Mouse (Mus musculus) lung, embryonic 16.5 days (tissue): ENCODE results near the gene Hoxc5. TPM values are rescaled to one million over a fixed set of nuclear protein-coding genes. Genes with fewer than 3 reads are reported as not detected.

ENCODE experiments used
- ATAC-seq: fragments of 200-750 bp; cut with Nextera tagmentation; 2 replicates; pipeline ENCODE4 v1.8.0; 2017; ENCODE audit warnings: low read depth, mild to moderate bottlenecking, moderate library complexity
- H3K27ac ChIP-seq: fragments of 300-500 bp; sonication (generic); 2 replicates; pipeline ENCODE4 v1.5.1; 2014; ENCODE audit warnings: mild to moderate bottlenecking, control low read depth, low read length
- H3K27me3 ChIP-seq: fragments of 300-500 bp; sonication (generic); 2 replicates; pipeline ENCODE4 v1.6.1; 2014; ENCODE audit warnings: low read depth, low read length, mixed read lengths; ENCODE audit not compliant: control insufficient read depth, insufficient read depth
- H3K36me3 ChIP-seq: fragments of 300-500 bp; sonication (generic); 2 replicates; pipeline ENCODE4 v1.6.1; 2014; ENCODE audit warnings: low read length; ENCODE audit not compliant: control insufficient read depth, insufficient read depth
- H3K4me1 ChIP-seq: fragments of 300-500 bp; sonication (generic); replicated peaks from 2 replicates; pipeline ENCODE4 v1.6.1; 2014; ENCODE audit warnings: low read length, mixed read lengths; ENCODE audit not compliant: control insufficient read depth, insufficient read depth
- H3K4me2 ChIP-seq: fragments of 300-500 bp; sonication (generic); 2 replicates; pipeline ENCODE4 v1.6.1; 2014; ENCODE audit warnings: low read depth, low read length, control low read depth
- H3K4me3 ChIP-seq: fragments of 300-500 bp; sonication (generic); 2 replicates; pipeline ENCODE4 v1.5.1; 2014; ENCODE audit warnings: mild to moderate bottlenecking, low read length, control low read depth
- H3K9ac ChIP-seq: fragments of 300-500 bp; sonication (generic); 2 replicates; pipeline ENCODE4 v1.6.1; 2014; ENCODE audit warnings: low read length, control low read depth
- H3K9me3 ChIP-seq: fragments of 300-500 bp; sonication (generic); 2 replicates; pipeline ENCODE4 v1.6.1; 2016; ENCODE audit warnings: low read length; ENCODE audit not compliant: control insufficient read depth
- WGBS: fragments of 180-500 bp; shearing (Covaris S2); extraction: QIAGEN DNeasy Blood & Tissue Kit; methylation state at CpG from one replicate; pipeline ENCODE4 v1.1.7; 2014; 5-methylcytosine and 5-hydroxymethylcytosine counted together
- polyA plus RNA-seq: library from polyadenylated mRNA; unstranded; fragments of >200 nt; fragmentation: Nextera tagmentation; extraction: Ambion mirVana; gene quantifications from 2 replicates; pipeline ENCODE4 v1.2.1, GENCODE M21; 2015

The Hoxc5 gene
- polyA plus RNA-seq, 1 experiment from 2014 or later, result 0.31 TPM

DNA sequence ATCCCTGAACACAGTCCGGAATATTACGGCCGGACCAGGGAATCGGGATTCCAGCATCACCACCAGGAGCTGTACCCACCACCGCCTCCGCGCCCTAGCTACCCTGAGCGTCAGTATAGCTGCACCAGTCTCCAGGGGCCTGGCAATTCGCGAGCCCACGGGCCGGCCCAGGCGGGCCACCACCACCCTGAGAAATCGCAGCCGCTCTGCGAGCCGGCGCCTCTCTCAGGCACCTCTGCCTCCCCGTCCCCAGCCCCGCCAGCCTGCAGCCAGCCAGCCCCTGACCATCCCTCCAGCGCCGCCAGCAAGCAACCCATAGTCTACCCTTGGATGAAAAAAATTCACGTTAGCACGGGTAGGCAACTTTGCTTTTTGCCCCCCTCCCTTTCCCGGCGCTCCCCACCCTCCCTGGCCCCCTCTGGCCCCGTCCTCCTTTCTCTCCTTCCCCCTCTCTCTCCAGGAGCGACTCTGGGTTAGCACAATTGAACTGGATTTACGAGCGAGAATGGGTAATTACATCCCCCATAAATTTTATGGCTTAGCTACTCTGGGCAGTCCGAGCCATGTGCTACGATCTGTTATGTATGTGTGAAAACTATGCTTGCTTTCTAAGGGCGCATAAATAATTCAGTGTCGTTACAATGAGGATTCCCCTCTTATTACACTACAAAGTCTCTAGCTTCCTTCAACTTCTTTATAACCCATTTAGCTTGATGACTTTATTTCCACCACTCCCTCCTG lies 67.7 kb downstream of the Hoxc5 start:
- Histone ChIP-seq H3K36me3 (no peaks in the 10 kb centered on the region), H3K4me1 (0 out of 2 replicates have a peak, but pooled peaks cover 2% of the 10 kb centered on the region), H3K9ac (peak overlapping the region; percentile 57), H3K27me3 (peaks cover 93% of the 10 kb centered on the region), H3K4me3 (peak overlapping the region; percentile 52), H3K9me3 (no peaks in the 10 kb centered on the region), H3K4me2 (peak overlapping the region; percentile 67), H3K27ac (no peak overlapping the region)
- 0 out of 2 replicates have a peak, but pooled peaks have one; percentile 43 for ATAC-seq
- under 1% methylated on average over 34 of the region's 34 CpGs for WGBS

DNA sequence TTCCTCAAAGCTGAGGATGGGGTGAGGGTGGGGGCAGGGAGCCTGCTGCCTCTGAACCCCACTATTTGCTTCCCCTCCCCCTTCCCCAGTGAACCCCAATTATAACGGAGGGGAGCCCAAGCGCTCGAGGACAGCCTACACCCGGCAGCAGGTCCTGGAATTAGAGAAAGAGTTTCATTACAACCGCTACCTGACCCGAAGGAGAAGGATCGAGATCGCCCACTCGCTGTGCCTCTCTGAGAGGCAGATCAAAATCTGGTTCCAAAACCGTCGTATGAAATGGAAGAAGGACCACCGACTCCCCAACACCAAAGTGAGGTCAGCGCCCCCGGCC lies 68.3 kb downstream of the Hoxc5 start:
- Histone ChIP-seq H3K4me1 (peaks cover 3% of the 10 kb centered on the region; the same call in 1 of the 2 replicates), H3K9ac (no peak overlapping the region), H3K4me2 (peak overlapping the region; percentile 67)

DNA sequence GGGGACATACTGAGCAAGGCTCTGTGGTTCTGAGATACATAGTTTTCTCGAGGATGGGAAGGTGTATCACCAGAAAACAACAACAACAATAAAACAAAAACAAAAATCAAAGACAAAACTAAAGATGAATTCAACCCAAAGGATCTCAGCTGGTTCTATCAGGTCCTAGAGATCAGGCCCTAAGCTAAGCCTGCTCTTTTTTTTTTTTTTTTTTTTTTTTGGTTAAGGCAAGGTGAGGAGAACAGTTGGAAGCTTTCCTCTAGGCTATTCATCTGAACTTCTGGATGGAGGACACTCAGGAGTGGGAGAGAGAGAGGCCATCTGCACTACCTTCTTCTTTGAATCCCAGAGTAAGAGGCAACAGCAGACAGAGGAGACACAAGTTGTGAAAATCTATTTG lies 70.3 kb downstream of the Hoxc5 start:
- Histone ChIP-seq H3K4me1 (peaks cover 5% of the 10 kb centered on the region; the same call in 1 of the 2 replicates), H3K27me3 (peaks cover 93% of the 10 kb centered on the region)

More for the DNA sequence above, 68.3 kb downstream of the Hoxc5 start:
- Histone ChIP-seq H3K27ac (no peak overlapping the region), H3K9me3 (no peaks in the 10 kb centered on the region), H3K4me3 (peak overlapping the region; percentile 52), H3K27me3 (peaks cover 93% of the 10 kb centered on the region), H3K36me3 (no peaks in the 10 kb centered on the region)
- ATAC-seq, result no peak
- 2% methylated on average over 14 of the region's 14 CpGs for WGBS

DNA sequence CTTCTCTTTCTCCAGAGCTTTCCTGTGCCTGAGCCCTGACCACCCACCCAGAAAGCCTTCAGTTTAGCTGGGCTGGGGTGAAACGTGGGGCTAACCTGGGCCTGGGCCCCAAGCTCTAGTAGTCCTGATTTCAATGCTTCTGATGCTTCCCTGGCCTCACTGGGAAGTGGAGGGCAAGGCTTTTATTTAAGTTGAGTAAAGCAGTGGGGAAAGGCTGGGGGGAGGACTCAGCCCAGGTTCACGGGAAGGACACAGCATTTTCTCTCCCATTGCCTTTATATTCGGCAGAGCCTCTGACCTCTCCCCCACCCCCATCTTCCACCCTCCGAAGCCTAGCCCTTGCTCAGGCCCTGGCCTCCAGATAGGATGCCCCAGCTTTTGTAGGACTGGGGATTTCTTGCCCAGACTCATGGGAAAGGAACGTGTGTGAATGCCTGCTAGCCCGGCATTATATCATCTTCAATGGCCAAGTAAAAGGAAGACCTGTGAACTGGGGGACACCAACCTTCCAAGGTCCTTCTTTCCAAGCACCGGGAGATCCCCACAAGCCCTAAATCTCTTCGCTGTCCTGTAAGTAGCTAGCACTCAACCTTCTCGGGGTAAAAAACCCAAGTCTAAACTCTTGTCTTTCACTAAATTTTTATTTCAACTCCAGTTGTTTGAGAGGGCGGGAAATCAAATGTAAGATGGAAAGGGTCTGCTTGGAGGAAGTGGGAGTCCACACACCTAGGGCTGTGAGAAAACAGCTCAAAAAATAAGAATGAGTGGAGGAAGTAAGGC lies 71.6 kb downstream of the Hoxc5 start:
- ATAC-seq, result no peak
- no peak overlapping the region for H3K9ac ChIP-seq
- H3K4me2 ChIP-seq, result no peak overlapping the region
- no peak overlapping the region for H3K4me3 ChIP-seq
- no peaks in the 10 kb centered on the region for H3K9me3 ChIP-seq
- H3K27ac ChIP-seq, result no peak overlapping the region
- peaks cover 5% of the 10 kb centered on the region; the same call in 1 of the 2 replicates for H3K4me1 ChIP-seq
- H3K27me3 ChIP-seq, result peaks cover 90% of the 10 kb centered on the region
- 37% methylated on average over 10 of the region's 10 CpGs for WGBS
- H3K36me3 ChIP-seq, result no peaks in the 10 kb centered on the region

More for the DNA sequence above, 70.3 kb downstream of the Hoxc5 start:
- Histone ChIP-seq H3K9me3 (no peaks in the 10 kb centered on the region), H3K36me3 (no peaks in the 10 kb centered on the region), H3K9ac (no peak overlapping the region), H3K4me2 (no peak overlapping the region), H3K27ac (no peak overlapping the region), H3K4me3 (no peak overlapping the region)
- 33% methylated on average over 1 of the region's 1 CpGs for WGBS
- no peak for ATAC-seq

DNA sequence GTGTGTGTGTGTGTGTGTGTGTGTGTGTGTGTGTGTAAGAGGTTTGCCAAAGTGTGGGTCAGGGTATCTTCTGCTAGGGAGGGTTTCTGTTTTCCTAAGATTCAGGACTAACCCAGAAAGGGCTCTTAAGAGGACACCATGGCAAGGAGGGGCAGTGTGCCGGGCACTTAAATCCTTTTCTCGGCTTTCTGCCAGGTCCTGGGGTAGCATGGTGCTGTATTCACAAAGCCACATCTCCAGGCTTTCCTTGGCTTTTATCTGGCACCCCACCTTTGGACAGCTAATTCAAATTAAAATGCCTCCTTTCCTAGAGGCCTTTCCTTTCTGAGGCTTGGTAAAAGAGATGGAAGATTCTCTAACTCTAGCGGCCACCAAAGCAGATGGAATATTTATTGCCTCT lies 72.4 kb downstream of the Hoxc5 start:
- no peaks in the 10 kb centered on the region for H3K36me3 ChIP-seq
- WGBS, result 26% methylated on average over 3 of the region's 3 CpGs
- H3K27me3 ChIP-seq, result peaks cover 85% of the 10 kb centered on the region
- H3K4me2 ChIP-seq, result no peak overlapping the region
- H3K9me3 ChIP-seq, result no peaks in the 10 kb centered on the region
- no peak for ATAC-seq
- peaks cover 5% of the 10 kb centered on the region; the same call in 1 of the 2 replicates for H3K4me1 ChIP-seq
- H3K4me3 ChIP-seq, result no peak overlapping the region
- H3K9ac ChIP-seq, result no peak overlapping the region
- H3K27ac ChIP-seq, result no peak overlapping the region

DNA sequence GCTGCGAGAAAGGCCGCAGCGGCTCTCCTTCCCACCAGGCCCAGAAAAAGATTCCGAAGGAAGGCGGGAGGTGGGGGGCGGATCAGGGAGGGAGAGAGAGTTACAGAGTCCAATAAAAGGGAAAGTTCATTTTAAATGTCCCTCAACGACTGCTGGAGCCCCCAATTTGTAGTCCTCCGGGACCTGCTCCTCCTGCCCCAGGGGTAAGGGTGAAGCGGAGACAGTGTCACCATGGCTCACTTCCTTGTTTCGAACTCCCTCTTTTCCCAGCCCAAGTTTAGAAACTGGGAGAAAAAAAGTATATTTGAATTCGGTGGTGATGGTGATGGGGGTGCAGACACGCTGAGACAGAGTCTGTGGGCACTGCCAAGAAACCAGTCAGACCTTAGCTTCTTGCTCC lies 73.4 kb downstream of the Hoxc5 start:
- Histone ChIP-seq H3K4me3 (no peak overlapping the region), H3K36me3 (no peaks in the 10 kb centered on the region), H3K9ac (no peak overlapping the region), H3K27ac (no peak overlapping the region), H3K4me1 (peaks cover 3% of the 10 kb centered on the region; the same call in 1 of the 2 replicates), H3K9me3 (no peaks in the 10 kb centered on the region), H3K4me2 (peak overlapping the region; percentile 20; the same call in 1 of the 2 replicates), H3K27me3 (peaks cover 82% of the 10 kb centered on the region)
- ATAC-seq, result no peak
- 26% methylated on average over 12 of the region's 12 CpGs for WGBS

DNA sequence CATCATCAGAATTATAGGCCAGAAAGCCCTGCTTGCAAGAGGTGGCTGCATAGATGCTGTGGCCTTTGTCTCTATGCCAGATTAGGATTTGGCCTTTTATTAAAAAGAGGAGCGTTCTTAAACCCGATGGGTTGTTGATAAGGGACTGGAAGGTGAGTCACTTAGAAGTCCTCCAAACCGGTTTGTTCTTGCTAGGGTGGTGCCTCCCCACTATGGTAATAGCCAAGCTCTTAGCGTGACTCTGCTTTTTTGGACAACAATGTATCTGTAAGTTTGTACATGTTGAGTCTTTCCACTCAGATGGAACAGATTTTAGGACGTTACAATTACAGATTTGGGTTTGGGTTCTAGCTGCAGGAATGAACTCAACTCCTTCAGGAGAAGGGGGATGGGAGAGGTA lies 74.4 kb downstream of the Hoxc5 start:
- Histone ChIP-seq H3K9ac (no peak overlapping the region), H3K36me3 (no peaks in the 10 kb centered on the region), H3K4me2 (no peak overlapping the region), H3K27me3 (peaks cover 78% of the 10 kb centered on the region), H3K27ac (no peak overlapping the region), H3K9me3 (no peaks in the 10 kb centered on the region), H3K4me3 (no peak overlapping the region), H3K4me1 (peaks cover 3% of the 10 kb centered on the region; the same call in 1 of the 2 replicates)
- 40% methylated on average over 5 of the region's 5 CpGs for WGBS
- ATAC-seq, result no peak

DNA sequence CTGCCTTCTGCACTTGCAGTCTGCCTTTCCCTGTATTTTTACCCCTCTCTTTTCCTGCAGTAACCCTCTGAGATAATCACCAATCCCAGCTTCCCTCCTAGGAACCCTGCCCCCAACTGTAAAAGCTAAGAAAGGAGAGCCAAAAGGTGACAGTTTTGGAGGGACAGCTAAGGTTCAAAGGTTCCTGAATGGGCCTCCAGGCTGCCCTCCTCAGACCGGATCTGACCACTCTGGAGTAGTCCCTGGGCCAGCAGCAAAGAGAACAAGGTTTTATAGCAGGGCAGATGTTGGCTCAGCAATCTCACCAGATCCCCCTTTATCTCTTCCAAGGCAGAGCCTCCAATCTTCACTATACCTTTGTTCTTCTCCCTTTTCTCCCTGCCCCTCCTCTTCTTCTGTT lies 75.0 kb downstream of the Hoxc5 start:
- Histone ChIP-seq H3K4me3 (no peak overlapping the region), H3K36me3 (no peaks in the 10 kb centered on the region), H3K9me3 (no peaks in the 10 kb centered on the region), H3K27ac (no peak overlapping the region), H3K27me3 (peaks cover 73% of the 10 kb centered on the region), H3K9ac (no peak overlapping the region), H3K4me2 (no peak overlapping the region), H3K4me1 (peaks cover 3% of the 10 kb centered on the region; the same call in 1 of the 2 replicates)
- WGBS, result 14% methylated on average over 1 of the region's 1 CpGs
- ATAC-seq, result no peak

DNA sequence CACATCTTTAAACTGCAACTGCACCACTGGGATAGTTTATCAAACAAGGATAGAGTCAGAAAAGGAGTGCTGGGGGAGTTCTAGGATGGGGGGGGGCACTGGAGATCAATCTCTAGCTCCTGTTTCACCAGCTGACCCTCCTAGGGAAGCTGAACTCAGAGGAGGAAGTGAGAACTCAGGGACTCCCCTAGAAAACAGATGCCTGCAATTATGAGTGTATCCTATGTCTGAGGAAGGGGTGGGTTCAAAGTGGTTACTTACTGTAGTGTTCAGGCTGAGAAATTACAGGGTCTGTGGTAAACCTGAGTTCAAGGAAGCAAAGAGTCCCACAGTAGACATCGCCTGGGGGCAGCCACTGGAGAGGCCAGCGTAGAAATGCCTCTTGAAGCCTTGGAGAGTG lies 84.4 kb downstream of the Hoxc5 start:
- Histone ChIP-seq H3K4me1 (no peaks in the 10 kb centered on the region), H3K9ac (no peak overlapping the region), H3K27ac (no peak overlapping the region), H3K9me3 (no peaks in the 10 kb centered on the region), H3K4me2 (no peak overlapping the region), H3K27me3 (peaks cover 22% of the 10 kb centered on the region), H3K36me3 (no peaks in the 10 kb centered on the region), H3K4me3 (no peak overlapping the region)
- WGBS, result 79% methylated on average over 2 of the region's 2 CpGs
- ATAC-seq, result no peak
